8 mouse cellular contexts compared by ENCODE assay signal in the genomic region with DNA sequence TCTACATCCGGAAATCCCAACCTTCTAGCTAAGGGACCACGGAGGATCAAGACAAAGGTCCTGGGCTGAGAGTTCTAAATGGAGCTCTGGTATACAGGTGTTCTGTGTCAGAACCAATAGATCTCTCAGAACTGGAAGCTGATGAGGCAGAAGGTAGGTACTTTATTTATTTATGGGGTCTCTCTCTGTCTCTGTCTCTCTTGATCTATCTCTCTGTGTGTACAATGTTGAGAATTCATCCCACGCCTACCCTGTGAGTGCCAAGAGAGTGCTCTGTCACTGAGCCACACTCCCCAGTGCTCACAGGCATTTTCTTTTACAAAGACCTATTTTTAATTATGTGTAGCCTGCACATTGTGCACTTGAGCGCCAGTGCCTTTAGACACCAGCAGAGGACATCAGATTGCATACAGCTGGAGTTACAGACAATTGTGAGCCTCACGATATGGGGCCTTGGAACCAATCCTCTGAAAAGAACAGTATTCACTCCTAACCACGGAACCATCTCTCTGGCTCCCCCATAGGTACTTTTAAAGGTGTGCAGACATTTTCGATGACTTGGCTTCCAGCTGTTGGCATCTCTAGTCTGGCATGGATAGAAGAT. TPM values are rescaled to one million over a fixed set of nuclear protein-coding genes. Genes with fewer than 3 reads are reported as not detected.
DNase-seq lines count a peak whose midpoint lies in the region; ATAC-seq and TF ChIP-seq lines count a peak whose summit lies in the region.

Gene Metap2, minus strand, starts transcription at position 51 of the 604 bp plus-strand sequence.

- H3K4me2 ChIP-seq in kidney, postnatal 0 days (ENCODE audit: low read length): no peak within 1 kb of the TSS
- no peak within 1 kb of the TSS for H3K4me2 ChIP-seq in intestine, postnatal 0 days (replicated peaks; ENCODE audit: low read depth)
- H3K4me2 ChIP-seq in midbrain, embryonic 11.5 days: no peak within 1 kb of the TSS

- DNase-seq in kidney, postnatal 0 days (ENCODE audit: low spot score): no peak
- DNase-seq in kidney, adult 18-20 months: no peak
- no peak for DNase-seq in adrenal gland, postnatal 4 days (ENCODE audit: low spot score in 2 of 2)
- DNase-seq in gastrocnemius, postnatal 36 days: no peak
- no peak for DNase-seq in midbrain, embryonic 11.5 days (ENCODE audit: low spot score, missing footprints)
- DNase-seq in cerebellum, adult 18-20 months: no peak
- DNase-seq in spleen, postnatal 4 days (ENCODE audit: low spot score in 2 of 2): no peak

- H3K9ac ChIP-seq in kidney, postnatal 0 days (ENCODE audit: low read depth, low read length): no peak within 1 kb of the TSS
- no peak within 1 kb of the TSS for H3K9ac ChIP-seq in intestine, postnatal 0 days (ENCODE audit: low read depth, low read length)
- H3K9ac ChIP-seq in midbrain, embryonic 11.5 days (ENCODE audit: low read length): no peak within 1 kb of the TSS

- no peaks in the 10 kb centered on the region for H3K27me3 ChIP-seq in kidney, postnatal 0 days (ENCODE audit: insufficient read depth, low read length)
- H3K27me3 ChIP-seq in intestine, postnatal 0 days (replicated peaks; ENCODE audit: control insufficient read depth, insufficient read depth, low read length): no peaks in the 10 kb centered on the region
- H3K27me3 ChIP-seq in midbrain, embryonic 11.5 days (ENCODE audit: control insufficient read depth, insufficient read depth, low read length): no peaks in the 10 kb centered on the region

- WGBS in kidney, postnatal 0 days: 74% methylated on average over 7 of the region's 7 CpGs
- 72% methylated on average over 7 of the region's 7 CpGs for WGBS in intestine, postnatal 0 days
- WGBS in midbrain, embryonic 11.5 days: 71% methylated on average over 7 of the region's 7 CpGs

- intact Hi-C loops in gastrocnemius, postnatal 36 days (cut with DNase I): no loop called here

- TF ChIP-seq CTCF in kidney, postnatal 0 days (IDR thresholded peaks at IDR 0.05; ENCODE audit: low read depth): no peak
- peak; percentile 29 for TF ChIP-seq CTCF in intestine, postnatal 0 days (IDR thresholded peaks at IDR 0.05; ENCODE audit: low read depth)

- H3K4me3 ChIP-seq in kidney, postnatal 0 days (replicated peaks; ENCODE audit: low read depth, low read length): no peak within 1 kb of the TSS
- no peak within 1 kb of the TSS for H3K4me3 ChIP-seq in intestine, postnatal 0 days (ENCODE audit: low read depth, low read length)
- no peak within 1 kb of the TSS for H3K4me3 ChIP-seq in midbrain, embryonic 11.5 days (ENCODE audit: low read depth, low read length)

- H3K9me3 ChIP-seq in kidney, postnatal 0 days (replicated peaks; ENCODE audit: low read length): no peaks in the 10 kb centered on the region
- H3K9me3 ChIP-seq in intestine, postnatal 0 days (ENCODE audit: control insufficient read depth): no peaks in the 10 kb centered on the region
- no peaks in the 10 kb centered on the region for H3K9me3 ChIP-seq in midbrain, embryonic 11.5 days (ENCODE audit: control insufficient read depth, low read length)

- no peak within 1 kb of the TSS for H3K27ac ChIP-seq in kidney, postnatal 0 days
- H3K27ac ChIP-seq in intestine, postnatal 0 days (ENCODE audit: low read depth, low read length): no peak within 1 kb of the TSS
- no peak within 1 kb of the TSS for H3K27ac ChIP-seq in midbrain, embryonic 11.5 days (ENCODE audit: low read depth, low read length)

- H3K4me1 ChIP-seq in kidney, postnatal 0 days (replicated peaks; ENCODE audit: insufficient read depth, low read length): no peaks in the 10 kb centered on the region
- no peaks in the 10 kb centered on the region for H3K4me1 ChIP-seq in intestine, postnatal 0 days (replicated peaks; ENCODE audit: control insufficient read depth, insufficient read depth, low read length)
- H3K4me1 ChIP-seq in midbrain, embryonic 11.5 days (ENCODE audit: control insufficient read depth, insufficient read depth, low read length): no peaks in the 10 kb centered on the region

- H3K36me3 ChIP-seq in kidney, postnatal 0 days (ENCODE audit: insufficient read depth, low read length): no peaks in the 10 kb centered on the region
- no peaks in the 10 kb centered on the region for H3K36me3 ChIP-seq in intestine, postnatal 0 days (ENCODE audit: control insufficient read depth, insufficient read depth)
- H3K36me3 ChIP-seq in midbrain, embryonic 11.5 days (ENCODE audit: control insufficient read depth, insufficient read depth, low read length): no peaks in the 10 kb centered on the region

- no peak for ATAC-seq in kidney, postnatal 0 days (replicated peaks; ENCODE audit: low FRiP score, low read depth)
- ATAC-seq in intestine, postnatal 0 days: no peak
- ATAC-seq in midbrain, embryonic 11.5 days (ENCODE audit: low FRiP score): no peak

RNA-seq across cellular contexts. Expression of gene Metap2, which starts in this region (rescaled TPM):
- 187 and 188 TPM in 2 replicates for polyA plus RNA-seq in kidney, postnatal 0 days (2015; fragmentation: Nextera tagmentation; extraction: Ambion mirVana)
- 100 to 1,000 TPM; 217 to 253 TPM for total RNA-seq in adrenal gland, postnatal 4 days (2021)
- total RNA-seq in gastrocnemius, postnatal 36 days (2021): 100 to 1,000 TPM; 156 to 159 TPM
- 119 and 134 TPM in 2 replicates for polyA plus RNA-seq in intestine, postnatal 0 days (2015; fragmentation: Nextera tagmentation; extraction: Ambion mirVana)
- 243 and 247 TPM in 2 replicates for polyA plus RNA-seq in midbrain, embryonic 11.5 days (2014; fragmentation: Nextera tagmentation; extraction: Ambion mirVana)
